Mouse (Mus musculus): ENCODE data around the gene Tsacc. TPM values are rescaled to one million over a fixed set of nuclear protein-coding genes. Genes with fewer than 3 reads are reported as not detected.

Gene Tsacc
- polyA plus RNA-seq, 1 experiment from 2014 or later, result 8.1 TPM

- H3K27me3 ChIP-seq (ENCODE audit: control insufficient read depth, insufficient read depth, low read length), result peaks cover 26% of the 10 kb centered on the region
- no peak overlapping the region for H3K4me2 ChIP-seq (replicated peaks; ENCODE audit: low read depth, low read length)
- H3K9me3 ChIP-seq (ENCODE audit: control insufficient read depth, low read length), result no peaks in the 10 kb centered on the region
- no peak for ATAC-seq (ENCODE audit: low FRiP score)
- WGBS, result 71% methylated on average over 6 of the region's 6 CpGs
- H3K9ac ChIP-seq (ENCODE audit: low read depth, low read length), result no peak overlapping the region
- H3K4me3 ChIP-seq (ENCODE audit: low read depth, low read length), result no peak overlapping the region
- DNase-seq (ENCODE audit: low spot score), result no peak
- no peaks in the 10 kb centered on the region; the same call in 1 of the 2 replicates for H3K4me1 ChIP-seq (replicated peaks; ENCODE audit: control insufficient read depth, insufficient read depth, low read length)
- H3K27ac ChIP-seq (ENCODE audit: low read depth, low read length), result no peak overlapping the region
- no peaks in the 10 kb centered on the region for H3K36me3 ChIP-seq (ENCODE audit: control insufficient read depth, insufficient read depth, low read length)
Measured at GRCm38 (mm10) chr3:88252739-88253138, 44.1 kb downstream of the Tsacc start.

- Histone ChIP-seq H3K27ac (ENCODE audit: low read depth, low read length) (no peak overlapping the region), H3K9me3 (ENCODE audit: control insufficient read depth, low read length) (no peaks in the 10 kb centered on the region), H3K4me2 (replicated peaks; ENCODE audit: low read depth, low read length) (no peak overlapping the region), H3K36me3 (ENCODE audit: control insufficient read depth, insufficient read depth, low read length) (no peaks in the 10 kb centered on the region), H3K27me3 (ENCODE audit: control insufficient read depth, insufficient read depth, low read length) (peaks cover 9% of the 10 kb centered on the region), H3K4me1 (replicated peaks; ENCODE audit: control insufficient read depth, insufficient read depth, low read length) (no peaks in the 10 kb centered on the region), H3K9ac (ENCODE audit: low read depth, low read length) (no peak overlapping the region), H3K4me3 (ENCODE audit: low read depth, low read length) (no peak overlapping the region)
- DNase-seq (ENCODE audit: low spot score) (no peak), ATAC-seq (ENCODE audit: low FRiP score) (no peak)
- WGBS, result 64% methylated on average over 11 of the region's 11 CpGs
Measured at GRCm38 (mm10) chr3:88248406-88248805, 48.4 kb downstream of the Tsacc start.

- no peak for ATAC-seq (ENCODE audit: low FRiP score)
- Histone ChIP-seq H3K9me3 (ENCODE audit: control insufficient read depth, low read length) (no peaks in the 10 kb centered on the region), H3K4me3 (ENCODE audit: low read depth, low read length) (no peak overlapping the region), H3K9ac (ENCODE audit: low read depth, low read length) (no peak overlapping the region), H3K27me3 (ENCODE audit: control insufficient read depth, insufficient read depth, low read length) (peaks cover 4% of the 10 kb centered on the region), H3K4me1 (replicated peaks; ENCODE audit: control insufficient read depth, insufficient read depth, low read length) (peaks cover 5% of the 10 kb centered on the region; the same call in 1 of the 2 replicates), H3K27ac (ENCODE audit: low read depth, low read length) (no peak overlapping the region), H3K36me3 (ENCODE audit: control insufficient read depth, insufficient read depth, low read length) (no peaks in the 10 kb centered on the region), H3K4me2 (replicated peaks; ENCODE audit: low read depth, low read length) (no peak overlapping the region)
- DNase-seq (ENCODE audit: low spot score), result no peak
- 75% methylated on average over 9 of the region's 9 CpGs for WGBS
Measured at GRCm38 (mm10) chr3:88247666-88248065, 49.1 kb downstream of the Tsacc start.

GRCm38 (mm10) chr3:88245811-88246210 lies 51.0 kb downstream of the Tsacc start:
- no peak overlapping the region for H3K9ac ChIP-seq (ENCODE audit: low read depth, low read length)
- ATAC-seq (ENCODE audit: low FRiP score) (no peak), DNase-seq (ENCODE audit: low spot score) (peak; percentile 87)
- H3K9me3 ChIP-seq (ENCODE audit: control insufficient read depth, low read length), result no peaks in the 10 kb centered on the region
- WGBS, result 22% methylated on average over 13 of the region's 13 CpGs
- no peak overlapping the region for H3K4me3 ChIP-seq (ENCODE audit: low read depth, low read length)
- no peak overlapping the region for H3K4me2 ChIP-seq (replicated peaks; ENCODE audit: low read depth, low read length)
- H3K36me3 ChIP-seq (ENCODE audit: control insufficient read depth, insufficient read depth, low read length), result no peaks in the 10 kb centered on the region
- H3K27ac ChIP-seq (ENCODE audit: low read depth, low read length), result no peak overlapping the region
- peaks cover 10% of the 10 kb centered on the region for H3K4me1 ChIP-seq (replicated peaks; ENCODE audit: control insufficient read depth, insufficient read depth, low read length)
- peaks cover 13% of the 10 kb centered on the region for H3K27me3 ChIP-seq (ENCODE audit: control insufficient read depth, insufficient read depth, low read length)

GRCm38 (mm10) chr3:88244071-88244470 lies 52.7 kb downstream of the Tsacc start:
- Histone ChIP-seq H3K27ac (ENCODE audit: low read depth, low read length) (no peak overlapping the region), H3K4me3 (ENCODE audit: low read depth, low read length) (no peak overlapping the region), H3K9ac (ENCODE audit: low read depth, low read length) (no peak overlapping the region; the same call in 1 of the 2 replicates), H3K9me3 (ENCODE audit: control insufficient read depth, low read length) (no peaks in the 10 kb centered on the region), H3K4me1 (replicated peaks; ENCODE audit: control insufficient read depth, insufficient read depth, low read length) (peaks cover 24% of the 10 kb centered on the region), H3K27me3 (ENCODE audit: control insufficient read depth, insufficient read depth, low read length) (peaks cover 24% of the 10 kb centered on the region), H3K4me2 (replicated peaks; ENCODE audit: low read depth, low read length) (no peak overlapping the region), H3K36me3 (ENCODE audit: control insufficient read depth, insufficient read depth, low read length) (no peaks in the 10 kb centered on the region)
- DNase-seq (ENCODE audit: low spot score) (peak; percentile 83), ATAC-seq (ENCODE audit: low FRiP score) (no peak)
- WGBS, result 8% methylated on average over 2 of the region's 2 CpGs

GRCm38 (mm10) chr3:88242531-88242930 lies 54.3 kb downstream of the Tsacc start:
- H3K4me2 ChIP-seq (replicated peaks; ENCODE audit: low read depth, low read length), result no peak overlapping the region; the same call in 1 of the 2 replicates

GRCm38 (mm10) chr3:88241045-88241786 lies 55.6 kb downstream of the Tsacc start:
- 1% methylated on average over 45 of the region's 48 CpGs for WGBS
- H3K9ac ChIP-seq (ENCODE audit: low read depth, low read length), result peak overlapping the region; percentile 40
- peak overlapping the region; percentile 12 for H3K4me3 ChIP-seq (ENCODE audit: low read depth, low read length)
- no peaks in the 10 kb centered on the region for H3K36me3 ChIP-seq (ENCODE audit: control insufficient read depth, insufficient read depth, low read length)
- H3K4me2 ChIP-seq (replicated peaks; ENCODE audit: low read depth, low read length), result peak overlapping the region; percentile 28
- ATAC-seq (ENCODE audit: low FRiP score), result peak; percentile 69
- peaks cover 35% of the 10 kb centered on the region for H3K4me1 ChIP-seq (replicated peaks; ENCODE audit: control insufficient read depth, insufficient read depth, low read length)
- peak overlapping the region; percentile 95 for H3K27ac ChIP-seq (ENCODE audit: low read depth, low read length)
- DNase-seq (ENCODE audit: low spot score), result peak; percentile 85
- H3K9me3 ChIP-seq (ENCODE audit: control insufficient read depth, low read length), result no peaks in the 10 kb centered on the region
- H3K27me3 ChIP-seq (ENCODE audit: control insufficient read depth, insufficient read depth, low read length), result peaks cover 24% of the 10 kb centered on the region

More at GRCm38 (mm10) chr3:88242531-88242930, 54.3 kb downstream of the Tsacc start:
- no peaks in the 10 kb centered on the region for H3K9me3 ChIP-seq (ENCODE audit: control insufficient read depth, low read length)
- peak; percentile 36; the same call in 1 of the 2 replicates for ATAC-seq (ENCODE audit: low FRiP score)
- H3K4me1 ChIP-seq (replicated peaks; ENCODE audit: control insufficient read depth, insufficient read depth, low read length), result peaks cover 33% of the 10 kb centered on the region
- H3K36me3 ChIP-seq (ENCODE audit: control insufficient read depth, insufficient read depth, low read length), result no peaks in the 10 kb centered on the region
- peak overlapping the region; percentile 95 for H3K27ac ChIP-seq (ENCODE audit: low read depth, low read length)
- peak; percentile 94 for DNase-seq (ENCODE audit: low spot score)
- 2% methylated on average over 13 of the region's 13 CpGs for WGBS
- H3K9ac ChIP-seq (ENCODE audit: low read depth, low read length), result peak overlapping the region; percentile 34; the same call in 1 of the 2 replicates
- no peak overlapping the region for H3K4me3 ChIP-seq (ENCODE audit: low read depth, low read length)
- H3K27me3 ChIP-seq (ENCODE audit: control insufficient read depth, insufficient read depth, low read length), result peaks cover 24% of the 10 kb centered on the region

- Histone ChIP-seq H3K4me1 (replicated peaks; ENCODE audit: control insufficient read depth, insufficient read depth, low read length) (peaks cover 40% of the 10 kb centered on the region), H3K4me2 (replicated peaks; ENCODE audit: low read depth, low read length) (no peak overlapping the region), H3K27me3 (ENCODE audit: control insufficient read depth, insufficient read depth, low read length) (peaks cover 22% of the 10 kb centered on the region), H3K9me3 (ENCODE audit: control insufficient read depth, low read length) (no peaks in the 10 kb centered on the region), H3K9ac (ENCODE audit: low read depth, low read length) (0 out of 2 replicates have a peak overlapping the region, but pooled peaks have one; percentile 31), H3K36me3 (ENCODE audit: control insufficient read depth, insufficient read depth, low read length) (no peaks in the 10 kb centered on the region), H3K27ac (ENCODE audit: low read depth, low read length) (peak overlapping the region; percentile 65), H3K4me3 (ENCODE audit: low read depth, low read length) (no peak overlapping the region)
- DNase-seq (ENCODE audit: low spot score) (no peak), ATAC-seq (ENCODE audit: low FRiP score) (no peak)
- WGBS, result 57% methylated on average over 4 of the region's 4 CpGs
Measured at GRCm38 (mm10) chr3:88239446-88239845, 57.4 kb downstream of the Tsacc start.

Data from hindbrain, embryonic 11.5 days (tissue).